Mouse (Mus musculus): Measurements from ENCODE around the gene Rnasek. TPM values are rescaled to one million over a fixed set of nuclear protein-coding genes. Genes with fewer than 3 reads are reported as not detected.
A peak's percentile ranks its signal among the peaks of the same experiment; 100 is the strongest.

Rnasek gene
- polyA plus RNA-seq, 1 experiment from 2014 or later, result 94.6 TPM

- Histone ChIP-seq H3K9me3 (ENCODE audit: control insufficient read depth, low read length) (no peaks in the 10 kb centered on the region), H3K4me1 (ENCODE audit: control insufficient read depth, insufficient read depth, low read length) (peaks cover 29% of the 10 kb centered on the region), H3K27me3 (ENCODE audit: control insufficient read depth, insufficient read depth, low read length) (peaks cover 13% of the 10 kb centered on the region), H3K36me3 (ENCODE audit: control insufficient read depth, insufficient read depth, low read length) (peaks cover 7% of the 10 kb centered on the region; the same call in 1 of the 2 replicates), H3K4me3 (ENCODE audit: low read depth, low read length) (no peak overlapping the region), H3K4me2 (ENCODE audit: low read depth, severe bottlenecking) (no peak overlapping the region), H3K9ac (ENCODE audit: low read length) (no peak overlapping the region), H3K27ac (replicated peaks; ENCODE audit: low read depth, low read length) (no peak overlapping the region)
- no peak for DNase-seq (ENCODE audit: low spot score)
- WGBS, result 70% methylated on average over 5 of the region's 5 CpGs
- no peak for ATAC-seq (ENCODE audit: insufficient number of reproducible peaks, low FRiP score, low TSS enrichment, low read depth)
Observed at GRCm38 (mm10) chr11:70234037-70234436, 5.6 kb downstream of the Rnasek start.

DNA sequence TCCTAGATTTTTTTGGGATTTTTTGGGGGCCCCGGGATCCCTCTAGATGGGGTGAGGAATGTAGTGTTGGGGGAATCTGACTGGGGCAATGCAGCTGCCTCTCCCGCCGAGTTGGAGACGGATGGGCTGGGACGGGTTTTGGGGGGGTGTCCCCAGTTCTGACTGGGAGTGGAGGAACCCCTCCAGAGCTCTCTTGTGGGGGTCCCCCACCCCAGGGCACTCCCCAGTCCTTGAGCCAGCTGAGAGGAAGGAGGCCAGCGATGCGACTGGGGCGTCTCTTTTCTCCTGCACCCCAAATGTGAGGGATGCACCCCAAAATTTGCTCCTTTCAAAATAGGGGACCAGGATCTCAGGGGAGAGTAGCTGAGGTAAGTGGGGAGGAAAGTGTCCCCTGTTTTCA, 6.6 kb downstream of the Rnasek start:
- Histone ChIP-seq H3K27me3 (ENCODE audit: control insufficient read depth, insufficient read depth, low read length) (peaks cover 23% of the 10 kb centered on the region), H3K9ac (ENCODE audit: low read length) (peak overlapping the region; percentile 67), H3K4me1 (ENCODE audit: control insufficient read depth, insufficient read depth, low read length) (peaks cover 23% of the 10 kb centered on the region), H3K9me3 (ENCODE audit: control insufficient read depth, low read length) (no peaks in the 10 kb centered on the region), H3K4me3 (ENCODE audit: low read depth, low read length) (peak overlapping the region; percentile 28; the same call in 1 of the 2 replicates), H3K4me2 (ENCODE audit: low read depth, severe bottlenecking) (peak overlapping the region; percentile 61), H3K27ac (replicated peaks; ENCODE audit: low read depth, low read length) (no peak overlapping the region; the same call in 1 of the 2 replicates), H3K36me3 (ENCODE audit: control insufficient read depth, insufficient read depth, low read length) (peaks cover 7% of the 10 kb centered on the region; the same call in 1 of the 2 replicates)
- WGBS, result 39% methylated on average over 8 of the region's 8 CpGs
- ATAC-seq (ENCODE audit: insufficient number of reproducible peaks, low FRiP score, low TSS enrichment, low read depth), result no peak
- DNase-seq (ENCODE audit: low spot score), result no peak

DNA sequence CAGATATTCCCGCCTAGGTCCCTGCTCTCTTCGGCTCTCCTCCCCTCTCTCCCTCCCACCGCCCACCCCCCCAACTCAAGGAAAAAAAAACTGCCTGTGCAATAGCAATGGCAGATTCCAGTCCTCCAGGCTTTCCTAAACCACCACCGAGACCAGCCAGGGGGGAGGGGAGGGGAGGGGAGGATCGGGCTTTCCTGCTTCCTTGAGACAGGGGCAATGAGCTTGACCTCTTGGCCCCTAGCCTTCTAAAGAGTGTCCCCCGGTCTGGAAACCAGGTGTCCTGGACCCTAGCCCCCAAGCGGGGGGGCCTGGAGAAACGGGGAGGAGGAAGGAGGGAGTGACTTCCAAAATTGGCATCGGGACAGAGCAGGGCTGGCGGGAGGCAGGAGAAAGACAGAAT, 7.1 kb downstream of the Rnasek start:
- peak overlapping the region; percentile 61 for H3K4me2 ChIP-seq (ENCODE audit: low read depth, severe bottlenecking)
- ATAC-seq (ENCODE audit: insufficient number of reproducible peaks, low FRiP score, low TSS enrichment, low read depth) (no peak), DNase-seq (ENCODE audit: low spot score) (peak; percentile 80)
- H3K27me3 ChIP-seq (ENCODE audit: control insufficient read depth, insufficient read depth, low read length), result peaks cover 28% of the 10 kb centered on the region
- no peaks in the 10 kb centered on the region for H3K9me3 ChIP-seq (ENCODE audit: control insufficient read depth, low read length)
- peaks cover 7% of the 10 kb centered on the region; the same call in 1 of the 2 replicates for H3K36me3 ChIP-seq (ENCODE audit: control insufficient read depth, insufficient read depth, low read length)
- H3K4me1 ChIP-seq (ENCODE audit: control insufficient read depth, insufficient read depth, low read length), result peaks cover 23% of the 10 kb centered on the region
- 6% methylated on average over 9 of the region's 10 CpGs for WGBS
- peak overlapping the region; percentile 67 for H3K9ac ChIP-seq (ENCODE audit: low read length)
- H3K27ac ChIP-seq (replicated peaks; ENCODE audit: low read depth, low read length), result no peak overlapping the region; the same call in 1 of the 2 replicates
- peak overlapping the region; percentile 28 for H3K4me3 ChIP-seq (ENCODE audit: low read depth, low read length)

GRCm38 (mm10) chr11:70230239-70230727, 9.4 kb downstream of the Rnasek start:
- Histone ChIP-seq H3K27me3 (ENCODE audit: control insufficient read depth, insufficient read depth, low read length) (peaks cover 51% of the 10 kb centered on the region), H3K27ac (replicated peaks; ENCODE audit: low read depth, low read length) (no peak overlapping the region)
- WGBS, result 2% methylated on average over 32 of the region's 32 CpGs

DNA sequence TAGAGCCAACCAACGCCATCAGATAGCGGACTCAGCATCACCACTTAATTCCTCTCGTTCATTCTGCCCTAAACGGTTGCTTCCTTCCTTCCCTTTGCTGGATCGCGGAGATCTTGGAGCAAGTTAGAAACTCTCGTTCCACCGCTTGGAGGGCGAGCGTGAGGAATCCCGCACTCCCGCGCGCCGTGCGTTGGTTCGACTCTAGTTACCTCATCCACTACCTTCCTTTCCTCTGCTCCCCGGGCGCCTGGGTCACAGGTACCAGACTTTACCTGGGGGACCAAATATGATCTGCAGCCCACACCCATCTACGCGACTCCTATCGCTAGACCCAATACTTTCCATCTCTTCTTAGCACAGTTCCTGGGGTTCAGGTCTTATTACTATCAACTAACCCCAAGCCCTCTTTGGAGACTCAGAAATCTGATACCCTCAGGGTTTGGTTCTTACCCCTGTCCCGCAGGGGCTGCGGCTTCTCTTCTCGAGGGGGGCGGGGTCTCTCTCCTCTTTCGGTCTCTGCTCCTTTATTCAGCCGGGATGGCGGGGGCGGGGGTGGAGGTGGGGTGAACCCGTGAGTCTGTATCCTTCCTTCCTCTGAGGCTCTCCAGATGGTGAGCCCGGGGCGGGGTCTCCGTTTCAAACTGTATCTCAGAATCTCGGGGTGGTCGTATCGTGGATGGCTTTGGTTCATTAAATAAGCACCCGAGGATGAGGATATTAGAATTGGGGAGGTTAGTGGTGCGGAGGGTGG, 10.2 kb downstream of the Rnasek start, which contains the start of gene Bcl6b:
Gene Bcl6b (minus strand): TSS at position 539 of the 751 bp plus-strand sequence.
- no peak for DNase-seq (ENCODE audit: low spot score)
- peaks cover 20% of the 10 kb centered on the region for H3K4me1 ChIP-seq (ENCODE audit: control insufficient read depth, insufficient read depth, low read length)

More at GRCm38 (mm10) chr11:70230239-70230727, 9.4 kb downstream of the Rnasek start:
- Histone ChIP-seq H3K4me3 (ENCODE audit: low read depth, low read length) (peak overlapping the region; percentile 21; the same call in 1 of the 2 replicates), H3K9me3 (ENCODE audit: control insufficient read depth, low read length) (no peaks in the 10 kb centered on the region), H3K36me3 (ENCODE audit: control insufficient read depth, insufficient read depth, low read length) (peaks cover 7% of the 10 kb centered on the region; the same call in 1 of the 2 replicates), H3K4me1 (ENCODE audit: control insufficient read depth, insufficient read depth, low read length) (peaks cover 20% of the 10 kb centered on the region), H3K9ac (ENCODE audit: low read length) (no peak overlapping the region), H3K4me2 (ENCODE audit: low read depth, severe bottlenecking) (peak overlapping the region; percentile 37; the same call in 1 of the 2 replicates)
- peak; percentile 94 for DNase-seq (ENCODE audit: low spot score)
- peak; percentile 27; the same call in 1 of the 2 replicates for ATAC-seq (ENCODE audit: insufficient number of reproducible peaks, low FRiP score, low TSS enrichment, low read depth)

GRCm38 (mm10) chr11:70228828-70229227, 10.8 kb downstream of the Rnasek start:
- WGBS, result 1% methylated on average over 19 of the region's 19 CpGs
- no peak overlapping the region; the same call in 1 of the 2 replicates for H3K9ac ChIP-seq (ENCODE audit: low read length)
- peaks cover 20% of the 10 kb centered on the region for H3K4me1 ChIP-seq (ENCODE audit: control insufficient read depth, insufficient read depth, low read length)
- peaks cover 55% of the 10 kb centered on the region for H3K27me3 ChIP-seq (ENCODE audit: control insufficient read depth, insufficient read depth, low read length)
- H3K4me2 ChIP-seq (ENCODE audit: low read depth, severe bottlenecking), result peak overlapping the region; percentile 37
- no peaks in the 10 kb centered on the region for H3K9me3 ChIP-seq (ENCODE audit: control insufficient read depth, low read length)
- DNase-seq (ENCODE audit: low spot score) (peak; percentile 82), ATAC-seq (ENCODE audit: insufficient number of reproducible peaks, low FRiP score, low TSS enrichment, low read depth) (no peak)
- H3K36me3 ChIP-seq (ENCODE audit: control insufficient read depth, insufficient read depth, low read length), result no peaks in the 10 kb centered on the region
- H3K27ac ChIP-seq (replicated peaks; ENCODE audit: low read depth, low read length), result no peak overlapping the region
- H3K4me3 ChIP-seq (ENCODE audit: low read depth, low read length), result peak overlapping the region; percentile 21

More for the DNA sequence above, 10.2 kb downstream of the Rnasek start, which contains the start of gene Bcl6b:
- 3% methylated on average over 39 of the region's 39 CpGs for WGBS
- Histone ChIP-seq H3K4me3 (ENCODE audit: low read depth, low read length) (peak within 1 kb of the TSS; percentile 21), H3K9ac (ENCODE audit: low read length) (peak within 1 kb of the TSS; percentile 17; the same call in 1 of the 2 replicates), H3K27ac (replicated peaks; ENCODE audit: low read depth, low read length) (no peak within 1 kb of the TSS), H3K4me2 (ENCODE audit: low read depth, severe bottlenecking) (peak within 1 kb of the TSS; percentile 37), H3K36me3 (ENCODE audit: control insufficient read depth, insufficient read depth, low read length) (peaks cover 3% of the 10 kb centered on the region; the same call in 1 of the 2 replicates), H3K27me3 (ENCODE audit: control insufficient read depth, insufficient read depth, low read length) (peaks cover 55% of the 10 kb centered on the region), H3K9me3 (ENCODE audit: control insufficient read depth, low read length) (no peaks in the 10 kb centered on the region)
- no peak for ATAC-seq (ENCODE audit: insufficient number of reproducible peaks, low FRiP score, low TSS enrichment, low read depth)

- Histone ChIP-seq H3K27ac (replicated peaks; ENCODE audit: low read depth, low read length) (no peak overlapping the region), H3K36me3 (ENCODE audit: control insufficient read depth, insufficient read depth, low read length) (no peaks in the 10 kb centered on the region)
Observed at GRCm38 (mm10) chr11:70227661-70228245, 11.9 kb downstream of the Rnasek start.

DNA sequence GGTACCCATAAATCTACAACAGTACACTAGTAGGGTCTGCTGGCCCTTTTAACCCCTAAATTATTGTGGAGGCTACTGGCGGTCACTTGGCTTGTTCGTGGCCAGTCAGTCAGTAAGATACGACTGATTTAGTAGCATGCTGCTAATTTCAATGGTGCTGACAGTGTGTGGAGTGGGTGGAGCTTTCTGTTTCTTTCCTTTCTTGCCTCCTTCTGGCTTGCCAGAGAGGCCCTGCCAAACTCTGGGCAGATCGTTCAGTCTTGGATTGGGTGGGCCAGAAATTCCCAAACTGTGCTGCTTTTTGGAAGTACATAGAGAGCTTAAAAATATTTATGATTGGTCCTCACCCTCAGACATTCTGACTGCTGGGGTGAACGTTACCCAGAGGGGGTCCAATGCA, 12.5 kb downstream of the Rnasek start:
- no peak overlapping the region for H3K9ac ChIP-seq (ENCODE audit: low read length)
- 31% methylated on average over 5 of the region's 5 CpGs for WGBS
- peak overlapping the region; percentile 39; the same call in 1 of the 2 replicates for H3K4me2 ChIP-seq (ENCODE audit: low read depth, severe bottlenecking)
- ATAC-seq (ENCODE audit: insufficient number of reproducible peaks, low FRiP score, low TSS enrichment, low read depth) (no peak), DNase-seq (ENCODE audit: low spot score) (no peak)
- H3K4me3 ChIP-seq (ENCODE audit: low read depth, low read length), result 0 out of 2 replicates have a peak overlapping the region, but pooled peaks have one; percentile 12
- H3K27ac ChIP-seq (replicated peaks; ENCODE audit: low read depth, low read length), result no peak overlapping the region
- no peaks in the 10 kb centered on the region for H3K9me3 ChIP-seq (ENCODE audit: control insufficient read depth, low read length)
- H3K4me1 ChIP-seq (ENCODE audit: control insufficient read depth, insufficient read depth, low read length), result peaks cover 7% of the 10 kb centered on the region
- H3K27me3 ChIP-seq (ENCODE audit: control insufficient read depth, insufficient read depth, low read length), result peaks cover 55% of the 10 kb centered on the region
- H3K36me3 ChIP-seq (ENCODE audit: control insufficient read depth, insufficient read depth, low read length), result no peaks in the 10 kb centered on the region

More at GRCm38 (mm10) chr11:70227661-70228245, 11.9 kb downstream of the Rnasek start:
- Histone ChIP-seq H3K9me3 (ENCODE audit: control insufficient read depth, low read length) (no peaks in the 10 kb centered on the region), H3K9ac (ENCODE audit: low read length) (no peak overlapping the region), H3K4me2 (ENCODE audit: low read depth, severe bottlenecking) (peak overlapping the region; percentile 0; the same call in 1 of the 2 replicates), H3K4me1 (ENCODE audit: control insufficient read depth, insufficient read depth, low read length) (peaks cover 12% of the 10 kb centered on the region), H3K4me3 (ENCODE audit: low read depth, low read length) (no peak overlapping the region), H3K27me3 (ENCODE audit: control insufficient read depth, insufficient read depth, low read length) (peaks cover 55% of the 10 kb centered on the region)
- DNase-seq (ENCODE audit: low spot score) (no peak), ATAC-seq (ENCODE audit: insufficient number of reproducible peaks, low FRiP score, low TSS enrichment, low read depth) (no peak)
- 85% methylated on average over 4 of the region's 4 CpGs for WGBS

All from limb, embryonic 11.5 days (tissue).